Mouse (Mus musculus) gastrocnemius, adult 18-20 months (tissue): ENCODE results near the gene Grid2. TPM values are rescaled to one million over a fixed set of nuclear protein-coding genes. Genes with fewer than 3 reads are reported as not detected.

ENCODE experiments used
- DNase-seq: peaks from one replicate; pipeline ENCODE4 v3.0.0; 2021; ENCODE audit warnings: low spot score
- total RNA-seq, 2 experiments: library from RNA; stranded (reverse); gene quantifications; 2 replicates each; pipeline ENCODE4 v1.2.3; 2021

The Grid2 gene
- total RNA-seq, 2 experiments from 2014 or later, result 0.07 to 0.12 TPM

- DNase-seq, result no peak
Observed at GRCm38 (mm10) chr6:64728499-64729198, 1473.0 kb downstream of the Grid2 start, which contains the start of gene Atoh1. Atoh1 (plus strand) TSS chr6:64729125.

GRCm38 (mm10) chr6:64729231-64730011, 1473.7 kb downstream of the Grid2 start:
- no peak for DNase-seq

- DNase-seq, result no peak
Observed at GRCm38 (mm10) chr6:64730030-64730429, 1474.4 kb downstream of the Grid2 start.

GRCm38 (mm10) chr6:64730506-64731020, 1474.9 kb downstream of the Grid2 start:
- no peak for DNase-seq

GRCm38 (mm10) chr6:64731126-64731525, 1475.5 kb downstream of the Grid2 start:
- DNase-seq, result no peak

- no peak for DNase-seq
Observed at GRCm38 (mm10) chr6:64731621-64732320, 1476.1 kb downstream of the Grid2 start.

- DNase-seq, result no peak
Observed at GRCm38 (mm10) chr6:64733311-64733710, 1477.6 kb downstream of the Grid2 start.

GRCm38 (mm10) chr6:64734441-64735320, 1479.0 kb downstream of the Grid2 start:
- no peak for DNase-seq

- DNase-seq, result no peak
Observed at GRCm38 (mm10) chr6:64736317-64736716, 1480.6 kb downstream of the Grid2 start.

- no peak for DNase-seq
Observed at GRCm38 (mm10) chr6:64742915-64743489, 1487.3 kb downstream of the Grid2 start.
